Mouse (Mus musculus) liver, embryonic 16.5 days (tissue): ENCODE results near the gene Tuba3b. TPM values are rescaled to one million over a fixed set of nuclear protein-coding genes. Genes with fewer than 3 reads are reported as not detected.

ENCODE experiments used
- ATAC-seq: fragments of 200-750 bp; cut with Nextera tagmentation; 2 replicates; pipeline ENCODE4 v1.8.0; 2017; ENCODE audit warnings: low read depth, mild to moderate bottlenecking, moderate number of reproducible peaks, moderate library complexity
- H3K27ac ChIP-seq: fragments of 300-500 bp; sonication (generic); 2 replicates; pipeline ENCODE4 v1.5.1; 2014; ENCODE audit warnings: mild to moderate bottlenecking, low read length
- H3K27me3 ChIP-seq: fragments of 300-500 bp; sonication (generic); 2 replicates; pipeline ENCODE4 v1.6.1; 2014; ENCODE audit warnings: low read depth, low read length, mixed read lengths; ENCODE audit not compliant: control insufficient read depth, insufficient read depth
- H3K36me3 ChIP-seq: fragments of 300-500 bp; sonication (generic); 2 replicates; pipeline ENCODE4 v1.6.1; 2014; ENCODE audit warnings: mild to moderate bottlenecking; ENCODE audit not compliant: control insufficient read depth, insufficient read depth
- H3K4me1 ChIP-seq: fragments of 300-500 bp; sonication (generic); 2 replicates; pipeline ENCODE4 v1.6.1; 2014; ENCODE audit warnings: low read depth, low read length, mixed read lengths; ENCODE audit not compliant: control insufficient read depth
- H3K4me2 ChIP-seq: fragments of 300-500 bp; sonication (generic); 2 replicates; pipeline ENCODE4 v1.6.1; 2014; ENCODE audit warnings: low read depth, low read length, mixed read lengths
- H3K4me3 ChIP-seq: fragments of 300-500 bp; sonication (generic); 2 replicates; pipeline ENCODE4 v1.5.1; 2014; ENCODE audit warnings: low read depth, mild to moderate bottlenecking, low read length
- H3K9ac ChIP-seq: fragments of 300-500 bp; sonication (generic); 2 replicates; pipeline ENCODE4 v1.6.1; 2014; ENCODE audit warnings: low read depth, low read length
- H3K9me3 ChIP-seq: fragments of 300-500 bp; sonication (generic); replicated peaks from 2 replicates; pipeline ENCODE4 v1.6.1; 2016; ENCODE audit warnings: low read length; ENCODE audit not compliant: control insufficient read depth
- WGBS: fragments of 180-500 bp; shearing (Covaris S2); extraction: QIAGEN DNeasy Blood & Tissue Kit; methylation state at CpG from one replicate; pipeline ENCODE4 v1.1.7; 2014; ENCODE audit not compliant: insufficient replicate concordance; 5-methylcytosine and 5-hydroxymethylcytosine counted together
- polyA plus RNA-seq: library from polyadenylated mRNA; unstranded; fragments of >200 nt; fragmentation: Nextera tagmentation; extraction: Ambion mirVana; gene quantifications from 2 replicates; pipeline ENCODE4 v1.2.1, GENCODE M21; 2015

Tuba3b gene
- polyA plus RNA-seq, 1 experiment from 2014 or later, result not detected

GRCm38 (mm10) chr6:145669596-145670071 is 54.1 kb downstream of the Tuba3b start:
- Histone ChIP-seq H3K36me3 (no peaks in the 10 kb centered on the region), H3K4me3 (no peak overlapping the region), H3K9ac (no peak overlapping the region), H3K27me3 (no peaks in the 10 kb centered on the region), H3K4me2 (no peak overlapping the region), H3K4me1 (no peaks in the 10 kb centered on the region), H3K9me3 (no peaks in the 10 kb centered on the region), H3K27ac (no peak overlapping the region)
- no peak for ATAC-seq
- WGBS, result 58% methylated on average over 10 of the region's 10 CpGs

Other genes with a start within 250 kb of the Tuba3b start
- gene Lmntd1, start 1.4 kb upstream of the Tuba3b start, polyA plus RNA-seq, result 0.12 TPM in 1 of 2 replicates, not detected in the other
- 1.1 and 1.6 TPM in 2 replicates for gene Rassf8, start 131.0 kb downstream of the Tuba3b start, polyA plus RNA-seq
- gene Bhlhe41, start 249.8 kb downstream of the Tuba3b start, polyA plus RNA-seq, result 0.08 and 0.13 TPM in 2 replicates